Mouse (Mus musculus) lung, adult 18-20 months (tissue): Measurements from ENCODE around the gene Ttll9.

Experiments used
- DNase-seq, 2 experiments: peaks; one replicate each; pipeline ENCODE4 v3.0.0; 2022; ENCODE audit warnings: mixed read lengths in 2 of 2

The Ttll9 gene

DNA sequence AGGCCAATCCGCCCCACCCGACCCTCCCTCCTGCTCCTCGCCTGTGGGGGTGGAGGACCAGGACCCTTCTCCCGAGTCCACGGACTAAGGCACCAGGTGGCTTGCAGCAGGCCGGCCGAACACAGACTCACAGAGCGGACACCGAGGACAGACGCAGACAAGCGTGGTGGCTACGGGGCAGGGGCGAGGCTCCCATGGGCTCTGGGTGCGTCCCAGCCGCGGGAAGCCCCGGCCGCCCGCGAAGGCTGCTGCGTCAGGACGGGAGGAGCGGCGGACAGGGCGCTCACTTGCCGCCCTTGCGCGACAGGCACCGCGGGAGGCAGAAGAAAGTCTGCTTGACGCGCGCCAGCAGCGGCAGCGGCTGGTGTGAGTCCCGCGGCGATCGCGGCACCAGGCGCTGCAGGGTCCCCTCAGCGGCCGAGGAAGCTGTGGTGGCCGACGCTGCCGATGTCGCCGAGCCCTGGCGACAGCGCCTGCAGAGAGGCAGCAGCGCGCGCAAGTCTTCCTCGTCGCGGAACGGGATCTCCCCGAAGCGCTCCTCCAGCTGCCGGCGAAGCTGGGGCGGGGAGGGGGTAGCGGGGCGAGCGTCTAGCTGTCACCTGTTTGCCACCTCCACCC lies 19.3 kb upstream of the Ttll9 start:
- DNase-seq, result no peak

DNA sequence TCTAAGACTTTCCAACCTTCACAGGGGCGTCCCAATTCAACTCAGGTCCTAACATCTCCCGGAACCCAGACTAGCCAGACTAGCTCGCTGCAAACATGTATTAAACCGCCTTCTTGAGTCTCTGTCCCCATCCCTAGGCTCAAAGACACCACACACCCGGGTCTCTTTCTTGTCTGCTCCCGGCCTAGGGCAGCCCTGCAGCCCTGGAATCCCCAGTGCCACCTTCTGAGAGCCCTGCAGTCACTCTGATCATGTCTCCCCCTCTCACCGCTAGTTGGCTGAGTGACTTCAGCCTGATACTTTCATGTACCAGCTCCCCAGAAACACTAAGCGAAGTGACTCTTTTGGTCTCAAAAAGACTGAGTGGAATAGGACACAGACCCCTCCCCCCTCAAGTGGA lies 18.7 kb upstream of the Ttll9 start:
- DNase-seq, result no peak

DNA sequence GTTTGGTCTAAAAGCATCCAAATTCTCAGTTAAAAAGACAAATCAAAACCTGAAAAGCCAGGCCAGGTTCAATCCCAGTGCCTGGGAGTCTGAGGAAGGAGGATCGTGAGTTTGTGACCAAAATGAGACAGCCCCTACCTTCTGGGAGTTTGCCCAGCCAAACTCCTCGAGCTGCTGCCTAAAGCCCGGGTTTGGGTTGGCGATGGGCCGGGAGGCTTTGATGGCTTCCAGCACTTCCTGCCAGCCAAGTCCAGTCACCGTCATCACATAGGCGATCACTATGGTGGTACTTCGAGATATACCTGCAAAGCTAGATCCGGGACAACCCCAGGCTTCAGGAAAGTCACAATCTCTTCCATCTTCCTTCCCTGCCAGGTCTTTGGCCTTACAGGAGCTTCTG lies 18.3 kb upstream of the Ttll9 start:
- no peak for DNase-seq

DNA sequence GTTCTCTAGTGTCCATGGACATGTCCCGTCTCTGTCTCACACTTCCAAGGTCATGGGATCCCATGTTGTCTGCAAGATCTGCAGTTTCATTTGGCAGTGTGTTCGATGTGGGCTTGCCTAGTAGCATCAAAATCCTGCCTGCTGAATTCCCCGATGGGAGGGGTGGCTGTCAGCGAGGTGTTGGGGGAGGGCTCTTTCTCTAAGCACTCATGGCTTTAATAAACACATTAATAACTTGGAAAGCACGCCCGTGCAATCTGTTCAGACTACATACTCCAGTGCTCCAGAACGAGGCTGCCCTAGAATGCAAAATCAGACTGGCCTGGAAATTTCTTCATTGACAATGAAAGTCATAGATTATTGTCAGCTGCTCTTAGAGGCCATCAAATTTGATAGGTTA lies 15.2 kb upstream of the Ttll9 start:
- no peak for DNase-seq

DNA sequence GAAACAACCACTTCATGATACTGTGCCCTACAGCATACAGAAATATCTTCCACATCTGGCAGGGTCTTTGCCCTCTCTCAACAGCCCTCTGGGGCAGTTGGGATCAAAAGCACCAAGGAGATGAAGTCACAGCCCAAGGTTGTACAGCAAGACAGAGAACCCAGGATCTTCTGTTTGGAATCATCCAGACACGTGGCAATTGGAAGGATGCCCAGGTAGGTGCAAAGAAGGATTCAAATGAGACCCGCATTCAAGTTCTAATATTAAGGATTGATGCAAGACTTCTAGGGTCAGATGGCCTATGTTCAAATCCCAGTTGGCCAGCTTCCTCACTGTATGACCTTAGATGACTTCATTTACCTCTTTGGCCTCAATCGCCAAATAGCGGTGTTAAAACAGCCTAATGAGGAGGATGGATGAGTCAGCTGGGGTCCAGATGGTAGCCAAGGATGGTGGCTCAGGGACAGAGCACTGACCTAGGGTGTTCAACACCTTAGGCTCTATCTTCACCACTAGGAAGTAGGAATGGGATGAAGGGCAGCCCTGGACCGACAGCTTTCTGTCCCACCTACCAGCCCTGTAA lies 13.8 kb upstream of the Ttll9 start:
- no peak for DNase-seq

DNA sequence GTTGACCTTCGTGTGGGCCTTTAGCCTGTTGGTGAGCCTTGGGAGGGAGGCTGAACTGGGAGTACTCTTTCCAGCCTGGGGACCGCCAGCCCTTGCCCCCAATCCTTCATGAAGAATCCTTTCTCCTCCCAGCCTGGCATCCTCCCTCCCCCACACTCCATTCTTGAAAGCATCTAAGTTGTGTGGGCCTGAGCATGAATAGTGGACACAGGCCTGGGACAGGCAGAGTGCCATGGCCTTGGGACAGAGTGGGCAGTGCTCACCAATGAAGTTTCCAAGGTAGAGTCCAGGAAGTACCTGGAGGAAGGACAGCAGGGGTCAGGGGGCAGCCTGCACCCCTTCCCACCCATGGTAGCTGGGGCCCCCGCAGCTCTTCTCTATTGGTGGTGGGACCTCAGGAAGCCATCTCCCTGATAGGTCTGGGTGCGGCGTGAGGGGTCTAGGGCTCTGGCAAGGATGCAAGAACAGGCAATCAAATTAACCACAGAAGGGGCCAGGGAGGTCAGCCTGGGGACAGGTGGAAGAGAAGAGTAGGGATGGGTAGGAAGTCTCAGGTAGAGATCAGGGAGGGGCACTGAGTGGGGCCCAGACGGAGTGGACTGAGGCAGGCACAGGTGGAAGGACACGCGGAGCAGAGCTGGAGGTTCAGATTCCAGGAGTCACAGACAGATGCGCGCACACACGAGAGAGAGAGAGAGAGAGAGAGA lies 11.8 kb upstream of the Ttll9 start:
- DNase-seq, result no peak

DNA sequence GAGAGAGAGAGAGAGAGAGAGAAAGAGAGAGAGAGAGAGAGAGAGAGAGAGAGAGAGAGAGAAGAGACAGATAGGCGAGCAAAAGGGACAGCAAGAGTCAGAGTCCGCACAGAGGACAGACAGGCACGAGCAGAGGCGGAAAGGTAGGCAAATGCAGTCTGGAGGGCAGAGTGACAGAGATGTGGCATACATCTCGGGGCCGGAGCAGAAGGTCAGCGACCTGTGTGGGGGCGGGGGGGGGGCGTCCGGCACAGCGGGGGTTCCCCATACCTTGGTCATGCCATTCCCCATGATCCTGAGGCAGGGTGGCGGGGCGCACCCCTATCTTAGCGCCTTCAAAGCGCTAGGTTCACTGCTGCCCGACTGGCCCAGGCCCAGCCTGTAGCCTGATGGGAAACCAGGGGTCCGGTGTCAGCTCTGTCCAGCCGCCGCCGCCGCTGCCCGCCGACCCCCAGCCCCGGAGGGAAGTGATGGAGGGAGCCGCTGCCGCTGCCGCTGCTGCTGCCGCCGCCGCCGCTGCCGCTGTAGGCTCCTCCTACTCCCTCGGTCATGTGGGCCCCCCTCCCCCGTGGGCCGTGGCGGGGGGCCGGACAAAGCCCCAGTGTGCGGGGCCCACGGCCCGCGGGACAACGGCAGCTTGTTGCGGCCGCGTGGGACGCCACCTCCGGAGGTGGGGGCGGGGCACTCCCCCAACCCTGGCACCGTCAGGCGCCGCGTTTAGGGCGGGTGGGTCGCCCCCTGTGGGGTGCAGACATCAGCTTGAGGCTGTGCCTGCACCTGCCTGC lies 11.0 kb upstream of the Ttll9 start, which contains the start of gene Dusp15:
Gene Dusp15 (minus strand): TSS at position 634 of the 785 bp plus-strand sequence.
- no peak for DNase-seq

DNA sequence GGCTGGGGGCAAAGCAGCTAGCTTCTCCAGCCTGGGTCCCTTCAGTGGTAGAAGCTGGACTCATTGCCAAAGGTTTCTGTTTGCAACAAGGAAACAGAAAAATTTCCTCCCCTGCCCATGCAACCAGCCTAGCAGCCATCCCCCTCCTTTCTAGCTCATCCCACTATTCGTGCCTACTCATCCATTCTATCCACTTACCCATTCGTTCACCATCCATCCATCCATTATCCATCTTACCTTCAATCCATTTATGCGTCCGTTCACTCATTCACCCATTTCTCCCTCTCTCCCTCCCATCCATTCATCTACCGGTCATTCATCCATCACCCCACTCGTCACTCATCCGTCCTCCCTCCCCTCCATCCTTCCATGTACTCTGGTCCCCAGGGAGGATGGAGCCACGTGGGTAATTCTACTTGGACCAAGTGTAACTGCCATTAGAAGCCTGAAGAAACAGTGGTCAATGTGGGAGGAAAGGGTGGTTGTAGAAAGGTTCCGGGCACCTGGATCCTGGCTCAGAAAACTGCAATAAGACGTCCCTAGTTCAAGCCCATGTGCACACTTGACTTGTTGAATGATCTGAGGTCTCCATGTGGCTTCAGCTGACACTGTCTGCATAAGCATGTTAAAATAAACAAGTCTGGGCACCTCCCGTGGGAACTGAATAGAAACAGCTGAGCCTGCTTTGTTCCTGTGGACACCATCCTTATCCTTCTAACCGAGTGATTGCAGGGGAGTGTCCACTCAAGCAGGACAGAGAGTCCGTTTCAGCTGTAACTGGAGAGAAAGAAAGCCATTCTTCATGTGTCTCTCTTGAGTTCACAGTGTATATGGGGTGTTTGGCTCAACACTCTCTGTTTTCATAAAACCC lies 10.2 kb upstream of the Ttll9 start:
- no peak for DNase-seq

DNA sequence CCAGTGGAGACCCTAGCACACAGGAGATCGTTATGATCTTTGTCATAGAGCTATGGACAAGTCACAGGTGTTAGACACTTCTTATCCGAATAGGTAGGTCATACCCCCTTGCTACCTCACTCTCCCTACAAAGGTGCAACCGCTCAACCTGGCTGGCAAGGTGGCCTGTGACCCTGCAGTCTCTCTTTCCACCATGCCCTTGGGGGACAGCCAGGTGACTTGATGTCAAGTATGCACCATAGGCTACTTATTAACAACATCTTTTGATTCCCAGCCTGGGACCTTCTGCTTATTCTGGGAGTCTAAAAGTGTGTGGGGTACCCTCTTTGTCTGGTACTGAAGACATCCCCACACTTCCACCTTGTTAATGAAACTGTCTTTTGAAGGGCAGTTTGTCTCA lies 4.2 kb upstream of the Ttll9 start:
- no peak for DNase-seq

DNA sequence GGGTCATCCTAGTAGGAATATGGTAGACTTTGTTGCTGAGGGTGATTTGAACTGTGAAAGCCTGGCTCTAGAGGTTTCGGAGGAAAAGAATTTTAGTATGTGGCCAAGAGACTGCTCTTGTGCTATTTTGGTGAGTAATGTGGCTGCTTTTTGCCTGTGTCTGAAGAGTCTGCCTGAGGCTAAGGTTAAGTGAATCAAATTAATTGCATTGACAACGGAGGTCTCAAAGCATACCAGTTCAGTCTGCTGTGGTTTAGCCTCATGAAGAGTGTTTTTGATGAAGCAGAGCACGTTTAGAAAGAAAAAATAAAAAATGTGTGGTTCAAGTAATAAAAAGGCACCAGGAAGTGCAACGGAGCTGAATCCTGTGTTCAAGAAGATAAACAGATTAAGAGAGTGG lies 3.3 kb downstream of the Ttll9 start:
- DNase-seq, result no peak

DNA sequence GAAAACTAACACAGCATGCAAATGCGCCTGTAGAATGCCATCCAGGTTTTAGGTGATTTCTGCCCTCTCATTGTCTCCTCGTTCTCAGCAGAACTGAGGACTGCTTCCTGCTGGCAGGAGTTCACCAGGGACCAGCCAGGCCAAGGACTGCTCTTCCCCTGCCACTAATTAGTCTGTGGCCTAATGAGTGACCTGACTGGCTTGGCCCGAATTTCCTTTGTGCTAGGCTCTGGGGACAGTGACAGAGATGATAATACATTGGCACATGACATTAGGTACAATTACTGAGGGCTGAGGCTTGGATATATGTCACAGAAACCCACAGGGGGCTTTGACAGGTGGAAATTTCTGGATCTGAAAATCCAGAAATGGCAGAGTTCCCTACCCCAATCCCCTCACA lies 14.7 kb downstream of the Ttll9 start:
- DNase-seq, result no peak

DNA sequence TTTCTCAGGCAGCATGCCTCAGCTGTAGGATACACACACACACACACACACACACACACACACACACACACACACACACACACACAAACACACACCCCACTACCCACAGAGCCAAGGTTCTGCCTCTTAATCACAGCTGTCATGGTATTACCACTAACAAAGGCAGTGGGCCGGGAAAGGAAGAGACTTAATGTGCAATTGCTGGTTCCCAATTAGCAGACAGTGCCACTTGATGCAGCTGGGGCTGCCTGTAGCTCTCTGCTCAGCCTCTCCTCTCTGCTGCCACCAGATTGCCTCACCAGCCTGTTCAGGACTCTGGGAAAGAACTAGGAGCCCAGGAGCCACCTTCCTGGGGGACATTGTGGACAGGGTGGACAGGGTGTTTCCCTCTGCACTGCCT lies 23.3 kb downstream of the Ttll9 start:
- DNase-seq, result no peak

DNA sequence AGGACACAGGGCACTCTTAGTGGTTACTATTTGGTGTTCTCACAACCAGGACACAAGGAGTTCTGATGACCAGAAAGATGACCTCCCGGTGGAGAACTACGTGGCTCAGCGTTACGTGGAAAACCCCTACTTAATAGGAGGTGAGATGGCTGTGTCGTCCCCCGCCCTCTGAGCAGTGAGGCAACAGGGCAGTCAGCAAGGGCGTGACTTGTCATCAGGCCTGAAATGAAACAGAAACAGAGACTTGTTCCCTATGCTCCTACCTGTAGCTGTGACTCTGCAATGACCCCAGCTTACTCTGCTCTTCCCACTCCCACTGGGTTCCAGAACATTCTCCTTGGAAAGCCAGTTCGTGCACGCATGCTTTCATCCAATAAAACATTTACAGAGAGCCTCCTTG lies 29.2 kb downstream of the Ttll9 start:
- no peak for DNase-seq

DNA sequence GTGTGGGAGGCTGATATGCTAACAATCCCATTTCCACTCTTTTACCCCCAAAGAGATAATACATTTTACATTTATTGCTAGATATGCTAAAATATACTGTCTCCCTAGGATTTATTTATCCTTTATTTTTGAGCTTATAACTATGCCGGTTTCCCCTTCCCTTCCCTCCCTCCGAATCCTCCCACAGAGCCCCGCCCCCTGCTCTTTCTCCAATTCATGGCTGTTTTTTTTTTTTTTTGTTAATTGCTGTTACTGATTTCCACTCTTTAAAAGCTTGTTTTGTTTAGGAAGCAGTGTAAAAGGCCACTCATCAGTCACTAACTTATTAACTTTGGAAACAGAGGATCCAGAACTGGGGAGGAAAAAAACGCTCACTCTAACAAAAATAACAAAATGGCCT lies 34.8 kb downstream of the Ttll9 start:
- DNase-seq, result no peak

DNA sequence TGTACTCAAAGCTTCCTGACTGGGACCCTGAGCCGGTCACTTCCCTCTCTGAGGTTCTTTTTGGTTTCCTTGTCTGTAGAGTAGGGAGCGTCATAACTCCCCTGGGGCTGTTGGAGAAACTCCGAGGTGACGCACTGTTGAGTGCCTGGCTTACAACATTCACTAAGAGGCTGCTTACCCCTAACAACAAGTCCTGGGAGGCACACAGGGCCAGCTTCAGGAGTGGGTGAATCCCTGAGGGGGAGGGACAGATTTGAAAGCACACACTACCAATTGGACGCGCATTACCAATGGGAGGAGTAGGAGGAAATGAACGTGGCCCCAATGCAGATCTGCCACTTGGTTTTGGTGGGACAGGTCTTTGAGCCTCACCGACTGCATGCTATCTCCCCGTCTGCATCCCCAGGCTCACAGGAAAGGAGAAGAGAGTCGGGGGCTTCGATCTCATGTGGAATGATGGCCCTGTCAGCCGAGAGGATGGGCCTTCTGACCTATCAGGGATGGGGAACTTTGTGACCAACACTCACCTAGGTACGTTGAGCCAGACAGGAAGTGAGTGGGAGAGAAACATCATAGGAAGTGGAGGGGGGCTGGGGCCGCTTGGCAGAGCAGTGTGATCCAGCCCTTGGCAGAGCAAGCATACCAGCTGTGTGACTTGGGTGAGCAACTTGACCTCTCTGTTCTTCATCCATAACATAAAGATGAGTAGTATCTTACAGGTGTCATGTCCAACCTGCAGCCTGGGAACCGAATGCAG lies 40.4 kb downstream of the Ttll9 start:
- no peak for DNase-seq

DNA sequence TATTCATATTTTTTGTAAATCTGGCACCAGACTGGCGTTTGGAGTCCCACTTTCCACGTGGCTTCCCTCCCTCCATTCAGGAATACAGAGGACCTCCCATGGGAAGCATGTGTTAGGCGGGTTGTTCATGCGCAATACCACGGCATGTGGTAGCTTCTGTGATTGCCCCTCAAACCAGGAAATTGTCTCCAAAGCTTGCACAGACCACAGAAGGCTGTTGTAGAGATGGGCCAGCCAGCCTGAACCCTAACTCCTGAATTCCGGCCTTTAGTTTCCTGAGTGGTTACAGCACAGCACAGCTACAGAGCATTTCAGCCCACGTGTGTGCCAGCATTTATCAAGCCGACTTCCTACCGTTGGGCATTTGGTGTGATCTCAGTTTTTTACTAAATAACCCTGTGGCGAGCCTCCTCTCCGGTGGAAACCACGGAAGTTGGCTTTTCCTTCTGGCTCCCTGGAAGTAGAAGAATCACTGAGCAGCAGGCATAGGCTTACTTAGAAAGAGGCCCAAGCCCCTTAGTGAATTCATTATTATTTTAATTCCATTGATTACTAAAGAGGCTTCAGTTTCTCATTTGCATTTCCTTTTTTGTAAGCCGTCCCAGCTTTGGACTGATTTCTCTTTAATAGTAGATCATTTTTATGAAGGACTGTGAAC lies 41.5 kb downstream of the Ttll9 start:
- DNase-seq, result no peak

DNA sequence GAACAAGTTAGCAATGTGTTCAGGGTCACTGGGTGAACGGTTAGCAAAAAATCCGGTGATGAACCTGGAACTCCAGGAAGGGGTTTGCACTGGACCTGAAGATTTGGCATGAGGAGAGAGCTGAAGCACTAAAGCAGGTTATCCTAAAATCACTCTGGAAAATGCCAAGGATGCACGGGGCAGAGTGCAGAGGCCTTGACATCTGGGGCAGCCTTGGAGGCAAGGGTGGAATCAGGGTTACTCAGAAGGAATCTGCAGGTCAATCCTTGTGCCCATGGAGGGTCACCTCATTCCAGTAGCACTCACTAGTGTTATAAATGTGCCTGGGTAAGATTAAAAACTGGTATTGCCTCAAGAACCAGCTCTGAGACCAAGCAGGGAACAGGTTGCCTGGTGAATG lies 43.7 kb downstream of the Ttll9 start:
- DNase-seq, result no peak

DNA sequence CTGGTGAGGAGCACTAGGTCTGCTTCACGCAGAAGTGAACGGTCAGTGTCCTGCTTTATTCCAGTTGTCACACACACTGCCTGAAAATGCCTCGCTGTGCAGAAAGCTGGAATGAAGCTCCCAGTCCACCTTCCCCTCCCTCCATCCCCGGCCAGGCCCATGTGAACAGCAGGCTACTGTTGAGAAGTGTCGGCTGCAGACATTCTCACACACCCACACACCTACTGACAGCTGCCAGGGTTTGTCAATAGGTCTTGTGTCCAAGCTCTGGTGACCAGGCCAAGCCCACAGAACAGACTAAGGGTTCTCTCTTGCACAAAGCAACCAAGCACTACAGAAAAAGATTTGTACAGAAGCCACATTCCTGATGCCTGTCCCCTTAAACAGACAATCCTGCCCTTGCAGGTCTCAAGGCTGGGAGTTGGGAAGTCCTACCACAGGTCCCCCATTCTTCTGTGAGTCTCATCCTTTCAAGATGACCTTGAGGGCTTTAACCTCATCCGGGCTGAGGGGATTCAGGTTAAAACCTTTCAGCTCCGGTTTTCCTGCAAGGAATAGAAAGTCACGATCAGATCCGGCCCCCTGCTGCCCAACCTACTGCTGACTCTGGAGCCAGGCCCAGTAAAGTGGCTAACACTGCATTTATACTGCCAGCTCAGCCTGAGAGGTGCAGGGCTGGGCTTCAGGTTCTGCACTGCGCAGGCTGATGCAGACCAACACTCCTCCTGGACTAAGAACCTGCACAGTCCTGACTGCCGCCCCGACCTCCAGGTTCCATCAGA lies 47.1 kb downstream of the Ttll9 start:
- no peak for DNase-seq

DNA sequence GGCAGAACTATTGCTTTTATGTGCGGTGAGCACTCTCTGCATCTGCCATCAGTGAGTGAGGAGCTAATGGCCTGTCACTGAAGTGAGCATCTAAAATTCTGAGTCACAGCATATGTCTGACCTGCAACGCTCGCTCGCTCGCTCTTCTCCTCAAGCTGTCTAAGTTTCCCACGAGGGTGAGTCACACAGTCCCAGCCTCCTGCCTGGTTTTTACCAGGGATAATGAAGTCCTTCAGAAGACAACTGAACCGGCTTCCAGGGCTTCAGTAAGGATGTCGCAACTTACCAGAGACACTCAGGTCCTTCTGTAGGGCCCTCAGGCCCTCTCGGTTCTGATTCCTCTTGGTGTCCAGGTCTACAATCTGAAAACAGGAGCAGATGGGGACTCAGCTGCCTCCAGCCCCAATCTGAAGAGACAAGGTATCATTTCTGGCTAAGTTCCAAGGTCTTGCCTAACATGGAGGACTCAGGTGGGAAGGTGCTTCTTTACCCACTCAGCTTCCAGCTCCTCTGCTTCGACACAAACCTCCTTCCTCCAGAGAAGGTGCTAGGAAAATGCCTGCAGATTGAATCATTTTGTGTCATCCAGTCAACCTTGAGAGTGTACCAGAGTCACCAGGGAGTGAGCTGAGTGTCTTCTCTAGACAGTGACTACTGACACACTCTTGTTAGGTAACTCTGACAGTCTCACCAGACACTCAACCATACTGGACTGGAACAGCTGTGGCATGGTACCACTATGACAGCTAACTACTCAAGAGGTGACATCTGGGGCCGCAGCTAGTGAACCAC lies 51.6 kb downstream of the Ttll9 start:
- DNase-seq, result no peak
